Mouse (Mus musculus): Measurements from ENCODE around the gene Slc26a9.
A peak's percentile ranks its signal among the peaks of the same experiment; 100 is the strongest.

The Slc26a9 gene

GRCm38 (mm10) chr1:131737269-131737668 lies 6.6 kb upstream of the Slc26a9 start:
- peak; percentile 93 for DNase-seq

- no peak for DNase-seq
These were observed 5.1 kb upstream of the Slc26a9 start for GRCm38 (mm10) chr1:131738760-131739159.

GRCm38 (mm10) chr1:131739481-131740160 lies 4.2 kb upstream of the Slc26a9 start:
- no peak for DNase-seq

GRCm38 (mm10) chr1:131745391-131745790 lies 1.6 kb downstream of the Slc26a9 start:
- no peak for DNase-seq

GRCm38 (mm10) chr1:131747761-131748160 lies 3.9 kb downstream of the Slc26a9 start:
- no peak for DNase-seq

- no peak for DNase-seq
These were observed 4.8 kb downstream of the Slc26a9 start for GRCm38 (mm10) chr1:131748636-131749035.

- no peak for DNase-seq
These were observed 6.1 kb downstream of the Slc26a9 start for GRCm38 (mm10) chr1:131749706-131750545.

GRCm38 (mm10) chr1:131751181-131751890 lies 7.5 kb downstream of the Slc26a9 start:
- no peak for DNase-seq

GRCm38 (mm10) chr1:131751891-131752311 lies 8.1 kb downstream of the Slc26a9 start:
- DNase-seq, result no peak

GRCm38 (mm10) chr1:131754212-131754829 lies 10.5 kb downstream of the Slc26a9 start:
- no peak for DNase-seq

GRCm38 (mm10) chr1:131754916-131755315 lies 11.1 kb downstream of the Slc26a9 start:
- peak; percentile 22 for DNase-seq

GRCm38 (mm10) chr1:131757211-131757610 lies 13.4 kb downstream of the Slc26a9 start:
- no peak for DNase-seq

GRCm38 (mm10) chr1:131758796-131759195 lies 15.0 kb downstream of the Slc26a9 start:
- DNase-seq, result no peak

GRCm38 (mm10) chr1:131759667-131760427 lies 16.0 kb downstream of the Slc26a9 start:
- DNase-seq, result no peak

GRCm38 (mm10) chr1:131760428-131760820 lies 16.6 kb downstream of the Slc26a9 start:
- DNase-seq, result no peak

- DNase-seq, result no peak
These were observed 17.4 kb downstream of the Slc26a9 start for GRCm38 (mm10) chr1:131761079-131761831.

GRCm38 (mm10) chr1:131763683-131764082 lies 19.9 kb downstream of the Slc26a9 start:
- no peak for DNase-seq

GRCm38 (mm10) chr1:131764581-131765338 lies 20.9 kb downstream of the Slc26a9 start:
- DNase-seq, result no peak

- DNase-seq, result peak; percentile 84
These were observed 21.7 kb downstream of the Slc26a9 start for GRCm38 (mm10) chr1:131765357-131766001.

GRCm38 (mm10) chr1:131769296-131769695 lies 25.5 kb downstream of the Slc26a9 start:
- no peak for DNase-seq
